Mouse (Mus musculus) inflammation-experienced regulatory T-cells, adult 6 months (primary cell): ENCODE data around the gene Gm20388. TPM values are rescaled to one million over a fixed set of nuclear protein-coding genes. Genes with fewer than 3 reads are reported as not detected.

Experiments used
- ATAC-seq: one replicate; pipeline ENCODE4 v1.8.0; 2017
- polyA plus RNA-seq, 3 experiments: library from polyadenylated mRNA; unstranded; fragments of 100-300 nt; shearing (Covaris generic); gene quantifications; one replicate each; pipeline ENCODE4 v1.2.1; 2017

Gene Gm20388
- polyA plus RNA-seq, 3 experiments from 2014 or later: 10.8 to 14.1 (median 11.8) TPM

DNA sequence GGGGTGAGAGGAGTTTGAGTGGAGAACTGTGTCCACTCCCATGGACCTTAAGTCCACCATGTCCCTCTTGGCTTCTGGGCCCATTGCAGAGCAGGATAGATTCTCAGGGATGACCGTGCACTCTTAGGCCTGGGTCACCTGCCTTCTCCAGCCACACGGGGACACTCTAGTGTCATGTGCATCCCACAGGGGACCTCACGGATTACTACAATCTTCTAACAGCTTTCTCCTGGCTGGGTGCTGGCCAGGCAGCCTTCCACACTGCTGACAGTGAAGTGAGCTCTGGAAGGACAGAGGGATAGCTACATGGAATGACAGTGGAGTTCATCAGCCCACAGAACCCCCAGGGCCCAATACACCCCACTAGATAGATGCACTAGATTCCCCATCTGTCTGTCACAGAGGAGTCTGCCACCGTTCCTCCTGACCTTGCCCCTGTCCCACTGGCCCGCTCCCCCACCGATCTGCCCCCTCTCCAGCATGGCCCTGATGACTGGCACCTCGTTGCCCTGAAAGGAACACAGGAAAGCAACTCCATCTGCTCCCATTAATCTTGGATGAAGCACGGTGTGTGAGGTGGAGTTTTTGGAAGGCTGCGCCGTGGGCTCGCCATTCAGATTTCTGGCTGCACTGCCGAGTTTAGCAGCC, 2287.9 kb downstream of the Gm20388 start:
- ATAC-seq: no peak

DNA sequence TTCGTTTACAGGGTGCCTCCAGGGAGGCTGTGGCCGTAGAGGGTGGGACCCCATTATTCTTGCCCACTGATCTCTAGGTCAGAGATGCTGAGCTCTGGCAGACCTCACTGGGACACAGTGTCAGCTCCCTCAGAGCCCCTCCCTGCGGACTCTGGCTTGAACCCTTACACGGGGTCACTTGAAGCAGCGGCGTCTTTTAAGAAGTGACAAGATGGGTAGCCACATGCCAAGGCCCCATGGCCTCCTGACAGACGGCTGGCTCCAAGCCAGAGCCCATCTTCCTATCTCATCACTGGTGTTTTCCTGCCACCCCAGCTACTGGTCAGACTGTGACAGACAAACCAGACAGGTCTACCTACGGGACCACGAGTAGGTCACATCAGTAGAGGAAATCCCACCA, 2288.6 kb downstream of the Gm20388 start:
- ATAC-seq: no peak

GRCm38 (mm10) chr8:122199841-122200240, 2289.2 kb downstream of the Gm20388 start:
- ATAC-seq: no peak

- ATAC-seq: no peak
Measured at GRCm38 (mm10) chr8:122211591-122211990, 2300.9 kb downstream of the Gm20388 start.

DNA sequence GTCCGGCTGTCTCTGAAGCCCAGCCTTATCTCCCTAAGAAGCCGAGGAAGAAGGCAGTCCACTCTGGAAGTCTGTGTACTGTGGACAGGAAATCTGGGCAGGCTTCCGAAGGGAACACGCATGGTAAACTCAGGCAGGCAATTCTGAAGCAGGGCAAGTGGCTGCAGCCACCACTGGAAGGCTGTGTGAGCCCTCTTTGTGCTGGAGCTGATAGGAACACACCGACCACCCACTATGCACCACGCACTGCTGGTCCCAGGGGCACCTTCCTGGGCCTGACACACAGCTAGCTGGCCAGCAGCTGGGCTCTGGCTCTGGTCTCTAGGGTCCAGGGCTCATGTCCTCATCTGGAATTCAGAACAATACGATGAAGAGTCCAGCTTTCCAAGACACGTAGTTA, 2305.0 kb downstream of the Gm20388 start:
- ATAC-seq: no peak

- no peak for ATAC-seq
Measured at GRCm38 (mm10) chr8:122216433-122216832, 2305.8 kb downstream of the Gm20388 start.

- ATAC-seq: no peak
Measured at GRCm38 (mm10) chr8:122217456-122218177, 2307.0 kb downstream of the Gm20388 start.

- ATAC-seq: no peak
Measured at GRCm38 (mm10) chr8:122223976-122224649, 2313.5 kb downstream of the Gm20388 start.

- no peak for ATAC-seq
Measured at GRCm38 (mm10) chr8:122224650-122225022, 2314.0 kb downstream of the Gm20388 start.

GRCm38 (mm10) chr8:122225446-122225845, 2314.8 kb downstream of the Gm20388 start:
- no peak for ATAC-seq

GRCm38 (mm10) chr8:122227345-122227744, 2316.7 kb downstream of the Gm20388 start:
- no peak for ATAC-seq

DNA sequence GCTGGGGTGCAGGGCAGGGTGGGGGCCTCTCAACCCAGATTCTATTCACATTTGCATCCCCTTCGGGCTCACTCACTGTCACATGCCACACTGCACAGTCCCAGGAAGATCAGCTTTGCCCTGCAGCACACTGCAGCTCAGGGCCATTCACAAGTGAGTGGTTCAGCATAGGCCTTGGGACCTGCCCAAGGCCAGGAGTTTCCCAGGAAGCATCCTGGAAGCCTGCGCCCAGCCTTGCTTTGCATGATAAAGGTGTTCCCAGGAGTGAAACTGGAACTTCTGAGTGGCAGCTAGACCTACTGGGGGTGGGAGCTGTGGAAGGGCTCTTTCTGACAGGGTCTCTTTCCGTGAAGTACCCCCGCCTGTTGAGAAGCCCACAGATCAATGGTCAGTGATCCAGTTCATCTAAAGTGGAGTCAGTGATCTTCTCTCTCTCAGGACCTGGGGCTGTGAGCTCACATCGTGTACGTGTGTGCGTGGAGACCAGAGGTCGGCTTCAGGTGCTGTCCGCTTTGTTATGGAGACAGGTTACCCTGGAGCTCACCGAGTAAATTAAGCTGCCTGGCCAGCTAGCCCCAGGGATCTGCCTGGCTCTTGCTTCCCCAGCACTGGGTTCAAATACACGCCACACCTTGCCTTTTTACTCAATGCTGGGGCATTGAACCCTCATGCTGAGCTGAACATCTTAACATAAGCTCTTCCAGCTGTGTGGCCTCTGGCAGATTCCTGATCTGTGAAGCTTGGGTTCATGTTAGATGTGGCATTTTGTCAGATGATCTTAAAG, 2318.3 kb downstream of the Gm20388 start:
- ATAC-seq: no peak

- ATAC-seq: no peak
Measured at GRCm38 (mm10) chr8:122229819-122230711, 2319.4 kb downstream of the Gm20388 start.

DNA sequence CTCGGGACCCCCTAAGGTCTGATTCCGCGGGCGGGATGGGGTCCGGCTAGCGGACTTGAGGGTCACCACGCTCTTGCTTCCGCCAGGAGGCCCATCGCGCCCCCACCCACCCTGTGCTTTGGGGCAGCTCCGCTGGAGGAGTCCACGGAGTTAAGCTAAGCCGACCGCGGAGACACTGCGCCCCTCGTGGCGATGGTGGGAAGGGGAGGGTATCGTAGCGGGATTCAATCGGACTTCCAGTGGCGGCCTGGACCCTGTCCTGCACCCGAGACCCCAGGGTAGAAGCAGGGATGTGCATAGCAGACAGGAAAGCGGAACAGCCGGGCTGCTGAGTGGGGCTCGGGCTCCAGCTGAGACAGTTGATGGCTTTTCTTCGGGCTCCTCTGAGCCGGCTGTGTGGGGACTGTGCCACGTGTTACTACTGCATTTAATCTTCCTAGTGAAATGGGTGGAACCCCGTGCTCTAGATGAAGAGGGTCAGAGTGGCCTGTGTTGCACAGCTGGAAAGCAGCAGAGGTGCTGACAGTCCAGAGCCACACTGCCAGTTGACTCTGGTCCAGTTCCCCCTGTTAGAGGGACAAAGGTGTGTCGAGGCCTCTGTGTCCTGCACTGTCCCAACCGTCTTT, 2320.2 kb downstream of the Gm20388 start:
- ATAC-seq: no peak

DNA sequence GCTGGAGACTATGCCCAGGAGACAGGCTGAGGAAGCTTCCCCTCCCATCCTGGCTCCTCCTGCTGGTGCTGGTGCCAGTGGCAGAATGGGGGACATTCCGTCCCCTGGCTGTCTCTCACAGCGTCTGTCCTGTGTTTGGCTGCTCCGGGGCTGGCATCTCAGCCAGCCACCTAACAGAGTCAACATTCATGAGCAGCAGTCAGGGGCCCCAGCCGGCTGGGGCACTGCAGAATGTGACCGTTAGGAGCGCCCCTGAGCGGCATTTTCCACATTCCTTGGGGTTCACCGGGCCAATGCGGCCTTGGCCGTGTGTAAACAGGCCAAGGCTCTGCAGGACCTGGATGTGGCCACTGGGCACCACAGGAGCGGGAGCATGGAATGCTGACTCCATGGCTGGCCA, 2323.4 kb downstream of the Gm20388 start:
- no peak for ATAC-seq

- ATAC-seq: no peak
Measured at GRCm38 (mm10) chr8:122236521-122236920, 2325.9 kb downstream of the Gm20388 start.

DNA sequence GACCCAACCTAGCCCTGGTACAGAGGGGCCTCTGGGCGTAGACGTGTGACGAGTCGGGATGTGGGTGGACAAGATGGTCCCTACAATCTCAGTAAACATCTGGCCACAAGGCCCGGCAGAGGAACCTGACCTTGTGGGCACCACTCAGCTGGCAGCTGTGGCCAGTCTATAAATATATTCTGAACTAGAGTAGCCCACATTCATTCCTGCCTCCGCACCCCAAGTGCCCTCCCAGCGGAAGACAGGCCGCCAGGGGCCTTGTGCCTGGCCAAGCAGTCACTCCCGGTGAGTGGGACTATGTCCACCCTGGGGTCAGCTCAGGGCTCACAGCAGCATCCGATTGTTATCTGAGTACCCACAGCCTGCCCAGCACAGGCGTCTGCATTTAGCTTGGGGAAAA, 2327.6 kb downstream of the Gm20388 start:
- ATAC-seq: no peak

DNA sequence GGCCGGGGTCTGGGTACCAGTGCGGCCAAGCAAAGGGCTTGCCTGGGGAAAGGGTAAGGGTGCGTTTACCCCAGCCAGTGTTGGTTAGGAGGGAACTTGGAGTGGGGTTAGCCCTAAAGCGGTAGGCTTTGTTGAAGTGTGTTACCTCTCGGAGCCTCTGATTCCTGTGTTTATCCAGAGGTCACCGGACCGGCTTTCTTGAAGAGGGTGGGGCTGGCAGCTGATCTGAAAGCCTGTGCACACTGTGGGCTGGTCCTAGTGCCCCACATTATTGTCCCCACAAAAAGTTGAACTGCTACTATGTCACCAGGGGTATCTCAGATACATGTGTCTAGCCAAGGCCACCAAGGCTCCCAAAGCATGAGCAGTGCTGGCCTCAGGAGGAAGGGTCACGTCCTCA, 2328.1 kb downstream of the Gm20388 start:
- no peak for ATAC-seq

DNA sequence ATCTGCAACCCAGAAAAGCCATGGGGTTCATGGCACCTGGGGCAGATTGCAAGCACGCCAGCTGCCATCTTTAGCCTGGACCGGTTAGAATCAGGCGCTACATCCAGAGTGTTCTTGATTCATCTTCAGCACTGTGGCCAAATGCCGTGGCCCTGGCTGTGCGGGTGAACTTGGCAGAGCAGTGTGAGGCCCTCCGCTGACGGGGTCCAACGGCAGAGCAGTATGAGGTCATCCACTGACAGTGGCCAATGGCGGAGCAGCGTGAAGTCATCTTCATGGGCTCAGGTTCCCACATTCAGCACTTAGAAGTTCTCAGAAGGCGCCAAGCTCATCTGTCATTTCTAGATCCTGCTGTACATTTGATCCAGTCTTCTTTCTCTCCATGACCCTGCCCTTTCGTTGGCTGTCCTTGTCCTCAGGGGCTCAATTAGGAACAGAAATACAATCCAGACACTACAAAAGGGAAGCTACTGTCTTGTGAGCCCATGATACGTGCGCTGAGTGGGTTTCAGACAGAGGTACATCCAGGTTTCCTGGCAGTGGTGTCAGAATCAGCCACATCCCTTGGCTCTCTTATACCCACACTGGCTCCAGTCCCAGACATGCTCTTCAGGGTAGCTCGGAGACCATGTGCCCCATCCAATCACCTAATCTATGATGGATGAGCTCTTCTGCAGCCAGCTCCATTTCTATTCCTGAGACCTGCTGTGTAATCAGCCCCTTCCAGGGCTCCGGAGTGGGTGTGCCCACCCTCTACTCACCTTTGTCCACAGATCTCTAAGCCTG, 2329.8 kb downstream of the Gm20388 start:
- ATAC-seq: no peak

DNA sequence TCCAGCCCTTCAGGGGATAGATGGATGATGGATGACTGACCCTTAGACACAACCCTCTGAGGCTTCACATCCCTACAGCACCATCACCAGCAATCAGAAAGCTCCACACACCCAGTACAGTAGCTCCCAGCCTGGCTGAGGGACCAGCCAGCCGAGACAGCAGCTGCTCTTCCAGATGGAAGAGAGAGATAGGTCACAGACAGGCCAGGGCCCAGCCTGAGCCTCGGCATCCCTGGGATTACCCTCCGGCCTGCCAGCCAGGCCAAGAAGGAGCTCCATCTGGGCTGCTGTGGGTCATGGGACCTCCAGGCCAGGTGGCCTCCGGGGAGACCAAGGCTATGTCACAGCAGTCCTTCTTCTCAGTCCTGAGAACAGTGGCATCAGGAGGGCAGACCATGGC, 2332.7 kb downstream of the Gm20388 start:
- ATAC-seq: no peak

DNA sequence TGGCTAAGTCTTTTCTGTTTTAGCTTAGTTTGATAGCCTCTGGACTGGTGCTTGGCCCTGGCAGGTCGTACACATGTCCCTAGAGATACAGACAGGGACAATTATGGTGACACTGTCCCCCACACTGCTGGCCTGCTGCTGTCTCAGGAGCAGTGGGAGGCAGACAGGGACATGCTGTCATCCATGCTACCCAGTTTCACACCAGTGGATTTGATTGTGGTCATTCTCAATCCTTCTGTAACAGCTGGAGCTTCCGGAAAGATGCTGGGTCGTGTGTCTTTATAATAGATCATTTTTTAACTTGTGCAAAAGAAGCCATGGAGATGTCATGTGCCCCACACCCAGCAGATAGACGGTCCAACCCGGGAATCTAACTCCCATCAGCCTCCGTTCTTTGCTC, 2334.5 kb downstream of the Gm20388 start:
- ATAC-seq: no peak
